26 mouse cellular contexts compared by ENCODE assay signal in genomic region chr4:96979876-96980275, GRCm38 (mm10).
A peak's percentile ranks its signal among the peaks of the same experiment; 100 is the strongest.
DNase-seq lines count a peak whose midpoint lies in the region; ATAC-seq lines count a peak whose summit lies in the region.
"Had no signal": no experiment of that assay in that cellular context is flagged by ENCODE, and none has a peak within 500 bp of the region (broad histone marks: within the 10 kb centered on the region; RNA-seq: fewer than 3 reads in every experiment).

No protein-coding gene starts in this region.

- DNase-seq in midbrain, embryonic 11.5 days (ENCODE audit: low spot score, missing footprints): peak; percentile 71
- DNase-seq in brain, adult 2 months (ENCODE audit: low read depth, low spot score): peak; percentile 7
- DNase-seq: adrenal gland, postnatal 10 days; adrenal gland, postnatal 36 days; B cell, adult 2 months; cerebellum, adult 11-12 months; cerebellum, adult 8-10 months; cerebellum, postnatal 25 days; gastrocnemius, adult 2 months; gastrocnemius, postnatal 14 days; heart, adult 11 months; kidney, adult 11 months had no signal

- peak; percentile 65 for ATAC-seq in forebrain, embryonic 13.5 days
- ATAC-seq in forebrain, embryonic 12.5 days (ENCODE audit: low FRiP score): no peak
- no peak for ATAC-seq in midbrain, embryonic 11.5 days (ENCODE audit: low FRiP score)
- ATAC-seq in midbrain, embryonic 13.5 days: no peak
- ATAC-seq in forebrain, embryonic 16.5 days: peak; percentile 67
- ATAC-seq in erythroid progenitor cell, adult 5-6 weeks (replicated peaks; ENCODE audit: low FRiP score, poor library complexity, severe bottlenecking): no peak
- ATAC-seq: hindbrain, embryonic 16.5 days; intestine, embryonic 15.5 days; Patski had no signal

- H3K27ac ChIP-seq in forebrain, embryonic 13.5 days: peak overlapping the region; percentile 68
- H3K27ac ChIP-seq in forebrain, embryonic 12.5 days: no peak overlapping the region
- no peak overlapping the region for H3K27ac ChIP-seq in midbrain, embryonic 11.5 days (ENCODE audit: low read depth, low read length)
- H3K27ac ChIP-seq in midbrain, embryonic 13.5 days: no peak overlapping the region
- H3K27ac ChIP-seq in forebrain, embryonic 16.5 days (ENCODE audit: low read length): peak overlapping the region; percentile 61
- H3K27ac ChIP-seq: embryonic facial prominence, embryonic 12.5 days; embryonic facial prominence, embryonic 15.5 days; gastrocnemius, adult 2 months; hindbrain, embryonic 13.5 days; intestine, embryonic 15.5 days had no signal

- H3K27me3 ChIP-seq in forebrain, embryonic 13.5 days: no peaks in the 10 kb centered on the region
- no peaks in the 10 kb centered on the region for H3K27me3 ChIP-seq in forebrain, embryonic 12.5 days
- H3K27me3 ChIP-seq in midbrain, embryonic 11.5 days (ENCODE audit: control insufficient read depth, insufficient read depth, low read length): no peaks in the 10 kb centered on the region
- no peaks in the 10 kb centered on the region for H3K27me3 ChIP-seq in midbrain, embryonic 13.5 days
- no peaks in the 10 kb centered on the region for H3K27me3 ChIP-seq in forebrain, embryonic 16.5 days (replicated peaks; ENCODE audit: control insufficient read depth, insufficient read depth, low read length)
- H3K27me3 ChIP-seq: CH12.LX; embryonic facial prominence, embryonic 15.5 days; hindbrain, embryonic 13.5 days; intestine, embryonic 15.5 days; Patski had no signal

- no peaks in the 10 kb centered on the region for H3K9me3 ChIP-seq in forebrain, embryonic 13.5 days (replicated peaks)
- no peaks in the 10 kb centered on the region for H3K9me3 ChIP-seq in forebrain, embryonic 12.5 days
- H3K9me3 ChIP-seq in midbrain, embryonic 11.5 days (ENCODE audit: control insufficient read depth, low read length): no peaks in the 10 kb centered on the region
- H3K9me3 ChIP-seq in midbrain, embryonic 13.5 days: no peaks in the 10 kb centered on the region
- no peaks in the 10 kb centered on the region for H3K9me3 ChIP-seq in forebrain, embryonic 16.5 days (ENCODE audit: control insufficient read depth, low read length)
- H3K9me3 ChIP-seq: embryonic facial prominence, embryonic 12.5 days; embryonic facial prominence, embryonic 15.5 days; hindbrain, embryonic 13.5 days; intestine, embryonic 15.5 days had no signal

- 67% methylated on average over 3 of the region's 3 CpGs for WGBS in forebrain, embryonic 13.5 days
- WGBS in forebrain, embryonic 12.5 days: 77% methylated on average over 3 of the region's 3 CpGs
- WGBS in midbrain, embryonic 11.5 days: 93% methylated on average over 3 of the region's 3 CpGs
- WGBS in midbrain, embryonic 13.5 days: 87% methylated on average over 3 of the region's 3 CpGs
- WGBS in forebrain, embryonic 16.5 days: 40% methylated on average over 3 of the region's 3 CpGs

- no peak overlapping the region for H3K9ac ChIP-seq in forebrain, embryonic 13.5 days
- no peak overlapping the region for H3K9ac ChIP-seq in forebrain, embryonic 12.5 days
- no peak overlapping the region for H3K9ac ChIP-seq in midbrain, embryonic 11.5 days (ENCODE audit: low read length)
- no peak overlapping the region for H3K9ac ChIP-seq in midbrain, embryonic 13.5 days (replicated peaks)
- H3K9ac ChIP-seq in forebrain, embryonic 16.5 days (replicated peaks; ENCODE audit: low read depth, low read length): no peak overlapping the region
- H3K9ac ChIP-seq: embryonic facial prominence, embryonic 12.5 days; embryonic facial prominence, embryonic 15.5 days; hindbrain, embryonic 13.5 days; intestine, embryonic 15.5 days had no signal

- H3K4me1 ChIP-seq in forebrain, embryonic 13.5 days: peaks cover 11% of the 10 kb centered on the region
- H3K4me1 ChIP-seq in forebrain, embryonic 12.5 days: no peaks in the 10 kb centered on the region
- H3K4me1 ChIP-seq in midbrain, embryonic 11.5 days (ENCODE audit: control insufficient read depth, insufficient read depth, low read length): no peaks in the 10 kb centered on the region
- H3K4me1 ChIP-seq in midbrain, embryonic 13.5 days (replicated peaks): no peaks in the 10 kb centered on the region
- H3K4me1 ChIP-seq in forebrain, embryonic 16.5 days (replicated peaks; ENCODE audit: control insufficient read depth, insufficient read depth, low read length): peaks cover 18% of the 10 kb centered on the region
- H3K4me1 ChIP-seq: embryonic facial prominence, embryonic 12.5 days; embryonic facial prominence, embryonic 15.5 days; hindbrain, embryonic 13.5 days; intestine, embryonic 15.5 days had no signal

- no peak overlapping the region for H3K4me2 ChIP-seq in forebrain, embryonic 13.5 days
- H3K4me2 ChIP-seq in forebrain, embryonic 12.5 days: no peak overlapping the region
- H3K4me2 ChIP-seq in midbrain, embryonic 11.5 days: no peak overlapping the region
- no peak overlapping the region for H3K4me2 ChIP-seq in midbrain, embryonic 13.5 days (replicated peaks)
- no peak overlapping the region for H3K4me2 ChIP-seq in forebrain, embryonic 16.5 days (ENCODE audit: low read length)
- H3K4me2 ChIP-seq: embryonic facial prominence, embryonic 12.5 days; embryonic facial prominence, embryonic 15.5 days; heart, embryonic 11.5 days; hindbrain, embryonic 13.5 days; intestine, embryonic 15.5 days had no signal

- no peaks in the 10 kb centered on the region for H3K36me3 ChIP-seq in forebrain, embryonic 13.5 days (ENCODE audit: poor library complexity, severe bottlenecking)
- H3K36me3 ChIP-seq in forebrain, embryonic 12.5 days (replicated peaks): no peaks in the 10 kb centered on the region
- no peaks in the 10 kb centered on the region for H3K36me3 ChIP-seq in midbrain, embryonic 11.5 days (ENCODE audit: control insufficient read depth, insufficient read depth, low read length)
- H3K36me3 ChIP-seq in midbrain, embryonic 13.5 days: no peaks in the 10 kb centered on the region
- H3K36me3 ChIP-seq in forebrain, embryonic 16.5 days (ENCODE audit: control insufficient read depth, insufficient read depth): no peaks in the 10 kb centered on the region
- H3K36me3 ChIP-seq: embryonic facial prominence, embryonic 12.5 days; embryonic facial prominence, embryonic 15.5 days; G1E; hindbrain, embryonic 13.5 days; intestine, embryonic 15.5 days had no signal

- no peak overlapping the region for H3K4me3 ChIP-seq in forebrain, embryonic 13.5 days
- no peak overlapping the region for H3K4me3 ChIP-seq in forebrain, embryonic 12.5 days (replicated peaks)
- H3K4me3 ChIP-seq in midbrain, embryonic 11.5 days (ENCODE audit: low read depth, low read length): no peak overlapping the region
- H3K4me3 ChIP-seq in midbrain, embryonic 13.5 days (replicated peaks): no peak overlapping the region
- no peak overlapping the region for H3K4me3 ChIP-seq in forebrain, embryonic 16.5 days (replicated peaks; ENCODE audit: low read length)
- H3K4me3 ChIP-seq: embryonic facial prominence, embryonic 12.5 days; embryonic facial prominence, embryonic 15.5 days; gastrocnemius, adult 2 months; hindbrain, embryonic 13.5 days; intestine, embryonic 15.5 days had no signal

Comparison
In these comparisons a context has a peak if more than half of its experiments do, and no peak if none do; other contexts are left out.
1. ATAC-seq: peak in forebrain, embryonic 13.5 days (single experiment) and forebrain, embryonic 16.5 days (single experiment); none in forebrain, embryonic 12.5 days (single experiment), midbrain, embryonic 11.5 days (single experiment), midbrain, embryonic 13.5 days (single experiment) and erythroid progenitor cell, adult 5-6 weeks (single experiment).
2. H3K27ac ChIP-seq: peak in forebrain, embryonic 13.5 days (single experiment) and forebrain, embryonic 16.5 days (single experiment); none in forebrain, embryonic 12.5 days (single experiment), midbrain, embryonic 11.5 days (single experiment) and midbrain, embryonic 13.5 days (single experiment).